Mouse (Mus musculus) hindbrain, embryonic 11.5 days (tissue): ENCODE data around the gene 4930451I11Rik. TPM values are rescaled to one million over a fixed set of nuclear protein-coding genes. Genes with fewer than 3 reads are reported as not detected.

ENCODE experiments used
- ATAC-seq: fragments of 200-750 bp; cut with Nextera tagmentation; 2 replicates; pipeline ENCODE4 v1.8.0; 2017; ENCODE audit warnings: mild to moderate bottlenecking, moderate TSS enrichment, moderate library complexity; ENCODE audit not compliant: low FRiP score
- DNase-seq: peaks from one replicate; pipeline ENCODE4 v3.0.0-alpha.2; 2015; ENCODE audit warnings: low spot score
- H3K27ac ChIP-seq: fragments of 300-500 bp; sonication (generic); 2 replicates; pipeline ENCODE4 v1.5.1; 2014; ENCODE audit warnings: mild to moderate bottlenecking, low read depth, low read length
- H3K27me3 ChIP-seq: fragments of 300-500 bp; sonication (generic); 2 replicates; pipeline ENCODE4 v1.6.1; 2014; ENCODE audit warnings: mild to moderate bottlenecking, low read length, moderate library complexity, mixed read lengths; ENCODE audit not compliant: control insufficient read depth, insufficient read depth
- H3K36me3 ChIP-seq: fragments of 300-500 bp; sonication (generic); 2 replicates; pipeline ENCODE4 v1.6.1; 2014; ENCODE audit warnings: mild to moderate bottlenecking, low read length, moderate library complexity, mixed read lengths; ENCODE audit not compliant: control insufficient read depth, insufficient read depth
- H3K4me1 ChIP-seq: fragments of 300-500 bp; sonication (generic); replicated peaks from 2 replicates; pipeline ENCODE4 v1.6.1; 2014; ENCODE audit warnings: low read length, mixed read lengths; ENCODE audit not compliant: control insufficient read depth, insufficient read depth
- H3K4me2 ChIP-seq: fragments of 300-500 bp; sonication (generic); replicated peaks from 2 replicates; pipeline ENCODE4 v1.6.1; 2014; ENCODE audit warnings: mild to moderate bottlenecking, low read depth, low read length
- H3K4me3 ChIP-seq: fragments of 300-500 bp; sonication (generic); 2 replicates; pipeline ENCODE4 v1.5.1; 2014; ENCODE audit warnings: low read depth, low read length
- H3K9ac ChIP-seq: fragments of 300-500 bp; sonication (generic); 2 replicates; pipeline ENCODE4 v1.6.1; 2014; ENCODE audit warnings: low read depth, low read length
- H3K9me3 ChIP-seq: fragments of 300-500 bp; sonication (generic); 2 replicates; pipeline ENCODE4 v1.6.1; 2016; ENCODE audit warnings: low read length; ENCODE audit not compliant: control insufficient read depth
- WGBS: fragments of 180-500 bp; shearing (Covaris S2); extraction: QIAGEN DNeasy Blood & Tissue Kit; methylation state at CpG from one replicate; pipeline ENCODE4 v1.1.7; 2014; 5-methylcytosine and 5-hydroxymethylcytosine counted together
- polyA plus RNA-seq: library from polyadenylated mRNA; unstranded; fragments of >200 nt; fragmentation: Nextera tagmentation; extraction: Ambion mirVana; gene quantifications from 2 replicates; pipeline ENCODE4 v1.2.1, GENCODE M21; 2014

The 4930451I11Rik gene
- polyA plus RNA-seq, 1 experiment from 2014 or later, result not detected

GRCm38 (mm10) chr7:126862147-126862784 lies 30.8 kb upstream of the 4930451I11Rik start, which contains the start of gene Ino80e:
TSS of gene Ino80e (minus strand) at chr7:126862377.
- Histone ChIP-seq H3K27me3 (no peaks in the 10 kb centered on the region), H3K4me1 (peaks cover 15% of the 10 kb centered on the region), H3K36me3 (peaks cover 14% of the 10 kb centered on the region; the same call in 1 of the 2 replicates), H3K4me3 (peak within 1 kb of the TSS; percentile 60), H3K9ac (peak within 1 kb of the TSS; percentile 67), H3K9me3 (no peaks in the 10 kb centered on the region), H3K4me2 (peak within 1 kb of the TSS; percentile 78), H3K27ac (peak within 1 kb of the TSS; percentile 67)
- DNase-seq, result peak; percentile 99
- ATAC-seq, result peak; percentile 71
- under 1% methylated on average over 41 of the region's 41 CpGs for WGBS

GRCm38 (mm10) chr7:126861429-126862130 lies 30.1 kb upstream of the 4930451I11Rik start, which contains the start of gene Hirip3:
TSS of gene Hirip3 (plus strand) at chr7:126861972.
- DNase-seq (peak; percentile 99), ATAC-seq (peak; percentile 91)
- H3K9ac ChIP-seq, result peak within 1 kb of the TSS; percentile 67
- H3K4me3 ChIP-seq, result peak within 1 kb of the TSS; percentile 60
- H3K27me3 ChIP-seq, result no peaks in the 10 kb centered on the region
- WGBS, result 2% methylated on average over 42 of the region's 42 CpGs
- H3K36me3 ChIP-seq, result peaks cover 14% of the 10 kb centered on the region; the same call in 1 of the 2 replicates
- peak within 1 kb of the TSS; percentile 67 for H3K27ac ChIP-seq
- H3K4me1 ChIP-seq, result peaks cover 15% of the 10 kb centered on the region
- peak within 1 kb of the TSS; percentile 78 for H3K4me2 ChIP-seq
- H3K9me3 ChIP-seq, result no peaks in the 10 kb centered on the region

- Histone ChIP-seq H3K4me1 (peaks cover 15% of the 10 kb centered on the region), H3K9me3 (no peaks in the 10 kb centered on the region), H3K27ac (no peak overlapping the region), H3K9ac (peak overlapping the region; percentile 67), H3K36me3 (peaks cover 12% of the 10 kb centered on the region; the same call in 1 of the 2 replicates), H3K27me3 (no peaks in the 10 kb centered on the region), H3K4me3 (peak overlapping the region; percentile 60), H3K4me2 (peak overlapping the region; percentile 78)
- 68% methylated on average over 5 of the region's 5 CpGs for WGBS
- DNase-seq (no peak), ATAC-seq (no peak)
These were observed 29.5 kb upstream of the 4930451I11Rik start for GRCm38 (mm10) chr7:126860987-126861386.

- no peaks in the 10 kb centered on the region for H3K9me3 ChIP-seq
- H3K27ac ChIP-seq, result no peak overlapping the region
- H3K36me3 ChIP-seq, result peaks cover 9% of the 10 kb centered on the region; the same call in 1 of the 2 replicates
- H3K4me2 ChIP-seq, result no peak overlapping the region
- DNase-seq (no peak), ATAC-seq (no peak)
- H3K4me1 ChIP-seq, result no peaks in the 10 kb centered on the region; the same call in 1 of the 2 replicates
- H3K4me3 ChIP-seq, result no peak overlapping the region
- H3K27me3 ChIP-seq, result no peaks in the 10 kb centered on the region
- 79% methylated on average over 9 of the region's 9 CpGs for WGBS
- H3K9ac ChIP-seq, result no peak overlapping the region
These were observed 25.4 kb upstream of the 4930451I11Rik start for GRCm38 (mm10) chr7:126856741-126857420.

GRCm38 (mm10) chr7:126855641-126856040 lies 24.2 kb upstream of the 4930451I11Rik start:
- DNase-seq (no peak), ATAC-seq (no peak)
- Histone ChIP-seq H3K36me3 (peaks cover 9% of the 10 kb centered on the region; the same call in 1 of the 2 replicates), H3K4me3 (no peak overlapping the region), H3K4me2 (no peak overlapping the region), H3K4me1 (peaks cover 2% of the 10 kb centered on the region; the same call in 1 of the 2 replicates), H3K9ac (no peak overlapping the region), H3K27ac (no peak overlapping the region), H3K9me3 (no peaks in the 10 kb centered on the region), H3K27me3 (no peaks in the 10 kb centered on the region)
- WGBS, result 95% methylated on average over 3 of the region's 3 CpGs

GRCm38 (mm10) chr7:126853454-126853853 lies 22.0 kb upstream of the 4930451I11Rik start:
- ATAC-seq, result no peak
- H3K4me3 ChIP-seq, result no peak overlapping the region
- H3K27me3 ChIP-seq, result peaks cover 9% of the 10 kb centered on the region
- no peak overlapping the region for H3K9ac ChIP-seq
- H3K4me2 ChIP-seq, result no peak overlapping the region
- no peak overlapping the region for H3K27ac ChIP-seq
- no peak for DNase-seq
- WGBS, result 87% methylated on average over 5 of the region's 5 CpGs
- no peaks in the 10 kb centered on the region for H3K9me3 ChIP-seq
- H3K36me3 ChIP-seq, result 0 out of 2 replicates have a peak, but pooled peaks cover 4% of the 10 kb centered on the region
- peaks cover 4% of the 10 kb centered on the region for H3K4me1 ChIP-seq

- no peaks in the 10 kb centered on the region for H3K9me3 ChIP-seq
- no peak overlapping the region for H3K4me2 ChIP-seq
- no peak overlapping the region for H3K4me3 ChIP-seq
- no peak overlapping the region for H3K27ac ChIP-seq
- 43% methylated on average over 12 of the region's 12 CpGs for WGBS
- H3K36me3 ChIP-seq, result no peaks in the 10 kb centered on the region
- peaks cover 12% of the 10 kb centered on the region for H3K27me3 ChIP-seq
- H3K9ac ChIP-seq, result no peak overlapping the region
- DNase-seq (no peak), ATAC-seq (no peak)
- peaks cover 9% of the 10 kb centered on the region for H3K4me1 ChIP-seq
These were observed 19.8 kb upstream of the 4930451I11Rik start for GRCm38 (mm10) chr7:126851192-126851591.

- no peak for DNase-seq
- no peaks in the 10 kb centered on the region for H3K9me3 ChIP-seq
- H3K27me3 ChIP-seq, result peaks cover 12% of the 10 kb centered on the region
- WGBS, result 90% methylated on average over 6 of the region's 6 CpGs
- H3K27ac ChIP-seq, result no peak overlapping the region
- no peak overlapping the region for H3K9ac ChIP-seq
- H3K4me2 ChIP-seq, result no peak overlapping the region
- H3K4me1 ChIP-seq, result peaks cover 9% of the 10 kb centered on the region
- H3K4me3 ChIP-seq, result no peak overlapping the region
- ATAC-seq, result no peak
- H3K36me3 ChIP-seq, result no peaks in the 10 kb centered on the region
These were observed 18.7 kb upstream of the 4930451I11Rik start for GRCm38 (mm10) chr7:126850161-126850560.
